Mouse (Mus musculus) forebrain, embryonic 11.5 days (tissue): ENCODE results near the gene Ofcc1. TPM values are rescaled to one million over a fixed set of nuclear protein-coding genes. Genes with fewer than 3 reads are reported as not detected.

Experiments
- ATAC-seq: fragments of 200-750 bp; cut with Nextera tagmentation; replicated peaks from 2 replicates; pipeline ENCODE4 v1.8.0; 2017; ENCODE audit warnings: moderate TSS enrichment; ENCODE audit not compliant: low FRiP score
- DNase-seq: peaks from one replicate; pipeline ENCODE4 v3.0.0-alpha.2; 2017; ENCODE audit warnings: low spot score
- H3K27ac ChIP-seq: fragments of 300-500 bp; sonication (generic); 2 replicates; pipeline ENCODE4 v1.5.1; 2014; ENCODE audit warnings: low read depth, low read length
- H3K27me3 ChIP-seq: fragments of 300-500 bp; sonication (generic); 2 replicates; pipeline ENCODE4 v1.6.1; 2014; ENCODE audit warnings: mild to moderate bottlenecking, low read length, mixed read lengths; ENCODE audit not compliant: control insufficient read depth, insufficient read depth
- H3K36me3 ChIP-seq: fragments of 300-500 bp; sonication (generic); 2 replicates; pipeline ENCODE4 v1.6.1; 2014; ENCODE audit warnings: mild to moderate bottlenecking, low read length, moderate library complexity, mixed read lengths; ENCODE audit not compliant: control insufficient read depth, insufficient read depth
- H3K4me1 ChIP-seq: fragments of 300-500 bp; sonication (generic); replicated peaks from 2 replicates; pipeline ENCODE4 v1.6.1; 2014; ENCODE audit warnings: low read length, mixed read lengths; ENCODE audit not compliant: control insufficient read depth, insufficient read depth
- H3K4me2 ChIP-seq: fragments of 300-500 bp; sonication (generic); 2 replicates; pipeline ENCODE4 v1.6.1; 2014; ENCODE audit warnings: low read depth, mild to moderate bottlenecking, low read length, moderate library complexity, mixed read lengths; ENCODE audit not compliant: severe bottlenecking
- H3K4me3 ChIP-seq: fragments of 300-500 bp; sonication (generic); 2 replicates; pipeline ENCODE4 v1.5.1; 2014; ENCODE audit warnings: low read depth, low read length
- H3K9ac ChIP-seq: fragments of 300-500 bp; sonication (generic); 2 replicates; pipeline ENCODE4 v1.6.1; 2014; ENCODE audit warnings: low read length
- H3K9me3 ChIP-seq: fragments of 300-500 bp; sonication (generic); 2 replicates; pipeline ENCODE4 v1.6.1; 2016; ENCODE audit warnings: low read length, mixed read lengths; ENCODE audit not compliant: control insufficient read depth
- WGBS: fragments of 180-500 bp; shearing (Covaris S2); extraction: QIAGEN DNeasy Blood & Tissue Kit; methylation state at CpG from one replicate; pipeline ENCODE4 v1.1.7; 2014; 5-methylcytosine and 5-hydroxymethylcytosine counted together
- polyA plus RNA-seq: library from polyadenylated mRNA; unstranded; fragments of >200 nt; fragmentation: Nextera tagmentation; extraction: Ambion mirVana; gene quantifications from 2 replicates; pipeline ENCODE4 v1.2.1, GENCODE M21; 2014

Ofcc1 gene
- not detected in 2 replicates for polyA plus RNA-seq

DNA sequence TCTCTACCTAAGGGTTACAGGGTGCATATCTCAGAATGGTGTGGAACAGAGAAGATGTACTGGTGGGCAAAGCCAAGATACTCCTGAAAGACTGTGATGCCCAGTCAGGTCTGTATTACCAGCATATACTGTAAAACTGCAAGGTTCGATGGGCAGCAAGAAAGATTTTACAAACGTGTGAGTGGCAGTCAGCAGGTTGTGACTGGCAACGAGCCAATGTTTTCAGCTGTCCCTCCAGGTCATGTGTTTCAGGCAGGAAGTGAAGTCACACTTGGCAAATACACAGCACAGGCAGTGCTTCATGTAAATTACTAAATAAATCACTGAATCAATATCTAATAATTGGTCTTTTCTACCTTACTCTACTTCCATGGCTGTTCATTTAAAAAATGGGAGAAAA is at the start of gene Ofcc1:
TSS of gene Ofcc1 (minus strand) at position 163 of the 400 bp plus-strand sequence.
- H3K27ac ChIP-seq: no peak within 1 kb of the TSS
- DNase-seq (no peak), ATAC-seq (no peak)
- H3K4me3 ChIP-seq: no peak within 1 kb of the TSS
- H3K4me1 ChIP-seq: no peaks in the 10 kb centered on the region
- H3K4me2 ChIP-seq: no peak within 1 kb of the TSS
- H3K9me3 ChIP-seq: no peaks in the 10 kb centered on the region
- 78% methylated on average over 3 of the region's 3 CpGs for WGBS
- no peaks in the 10 kb centered on the region for H3K27me3 ChIP-seq
- no peaks in the 10 kb centered on the region for H3K36me3 ChIP-seq
- no peak within 1 kb of the TSS for H3K9ac ChIP-seq

- Histone ChIP-seq H3K4me2 (no peak overlapping the region), H3K9ac (no peak overlapping the region), H3K4me1 (no peaks in the 10 kb centered on the region), H3K36me3 (no peaks in the 10 kb centered on the region), H3K9me3 (no peaks in the 10 kb centered on the region), H3K27me3 (no peaks in the 10 kb centered on the region), H3K4me3 (no peak overlapping the region), H3K27ac (no peak overlapping the region)
- DNase-seq (no peak), ATAC-seq (no peak)
- WGBS: 93% methylated on average over 8 of the region's 8 CpGs
These were observed 28.9 kb upstream of the Ofcc1 start for GRCm38 (mm10) chr13:40390120-40390519.

GRCm38 (mm10) chr13:40387446-40387845 is 26.2 kb upstream of the Ofcc1 start:
- ATAC-seq (no peak), DNase-seq (no peak)
- H3K36me3 ChIP-seq: no peaks in the 10 kb centered on the region
- H3K27ac ChIP-seq: no peak overlapping the region
- no peaks in the 10 kb centered on the region for H3K27me3 ChIP-seq
- H3K9ac ChIP-seq: no peak overlapping the region
- no peaks in the 10 kb centered on the region for H3K9me3 ChIP-seq
- no peaks in the 10 kb centered on the region for H3K4me1 ChIP-seq
- 46% methylated on average over 4 of the region's 4 CpGs for WGBS
- H3K4me3 ChIP-seq: no peak overlapping the region
- no peak overlapping the region for H3K4me2 ChIP-seq

DNA sequence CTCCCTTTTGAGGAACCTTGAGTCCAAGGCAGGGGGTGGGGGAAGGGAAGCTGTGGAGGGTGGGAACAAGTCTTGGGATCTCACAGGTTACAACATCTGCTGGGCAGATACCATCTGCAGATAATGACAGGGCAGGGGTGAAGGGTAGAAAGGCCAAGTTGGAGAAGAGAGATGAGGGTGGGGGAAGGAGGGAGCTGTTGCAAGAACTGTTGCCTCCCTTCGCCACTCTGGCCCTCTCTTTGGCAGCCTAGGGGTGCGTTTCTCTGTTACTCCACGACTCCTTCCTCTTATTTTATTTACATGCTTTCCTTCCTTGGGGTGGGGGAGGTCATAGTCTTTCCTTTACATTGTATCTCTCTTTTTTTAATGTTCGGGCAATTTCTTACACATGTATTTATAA is 23.7 kb upstream of the Ofcc1 start:
- ATAC-seq: no peak
- no peaks in the 10 kb centered on the region for H3K36me3 ChIP-seq
- DNase-seq: no peak
- no peak overlapping the region for H3K9ac ChIP-seq
- no peak overlapping the region for H3K27ac ChIP-seq
- 74% methylated on average over 4 of the region's 4 CpGs for WGBS
- H3K9me3 ChIP-seq: no peaks in the 10 kb centered on the region
- no peaks in the 10 kb centered on the region for H3K4me1 ChIP-seq
- no peak overlapping the region for H3K4me2 ChIP-seq
- no peak overlapping the region for H3K4me3 ChIP-seq
- H3K27me3 ChIP-seq: no peaks in the 10 kb centered on the region

GRCm38 (mm10) chr13:40376773-40377172 is 15.5 kb upstream of the Ofcc1 start:
- H3K9ac ChIP-seq: no peak overlapping the region
- no peaks in the 10 kb centered on the region for H3K9me3 ChIP-seq
- ATAC-seq (no peak), DNase-seq (no peak)
- no peak overlapping the region for H3K4me2 ChIP-seq
- H3K4me3 ChIP-seq: no peak overlapping the region
- H3K27me3 ChIP-seq: no peaks in the 10 kb centered on the region
- H3K36me3 ChIP-seq: no peaks in the 10 kb centered on the region
- WGBS: 85% methylated on average over 5 of the region's 5 CpGs
- no peak overlapping the region for H3K27ac ChIP-seq
- no peaks in the 10 kb centered on the region for H3K4me1 ChIP-seq

- WGBS: 87% methylated on average over 11 of the region's 11 CpGs
- no peak overlapping the region for H3K27ac ChIP-seq
- no peaks in the 10 kb centered on the region for H3K4me1 ChIP-seq
- no peaks in the 10 kb centered on the region for H3K36me3 ChIP-seq
- H3K27me3 ChIP-seq: no peaks in the 10 kb centered on the region
- H3K9ac ChIP-seq: no peak overlapping the region
- no peak overlapping the region for H3K4me2 ChIP-seq
- no peaks in the 10 kb centered on the region for H3K9me3 ChIP-seq
- no peak overlapping the region for H3K4me3 ChIP-seq
- DNase-seq (no peak), ATAC-seq (no peak)
These were observed 5.5 kb upstream of the Ofcc1 start for GRCm38 (mm10) chr13:40366762-40367161.

DNA sequence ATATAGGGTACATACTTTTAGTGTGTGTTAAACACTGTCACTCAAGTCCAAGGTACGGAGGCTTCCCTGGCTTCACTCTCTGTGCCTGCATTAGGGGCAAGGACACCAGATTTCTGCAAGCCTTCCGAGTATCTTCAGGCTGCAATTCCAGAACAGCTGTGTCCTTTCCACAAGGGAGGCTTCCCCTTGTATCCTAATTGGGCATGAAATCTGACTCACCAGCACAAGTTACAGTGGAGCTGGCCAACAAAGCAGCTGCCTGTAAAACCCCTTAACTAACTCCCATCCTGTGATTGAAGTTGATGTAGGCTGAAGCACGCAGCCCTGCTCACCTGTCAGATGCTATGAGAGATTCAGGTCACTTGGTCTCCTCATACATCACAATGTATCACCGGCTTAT is 3.6 kb upstream of the Ofcc1 start:
- Histone ChIP-seq H3K4me3 (no peak overlapping the region), H3K27me3 (no peaks in the 10 kb centered on the region), H3K4me1 (no peaks in the 10 kb centered on the region), H3K9ac (no peak overlapping the region), H3K27ac (no peak overlapping the region), H3K36me3 (no peaks in the 10 kb centered on the region), H3K9me3 (no peaks in the 10 kb centered on the region), H3K4me2 (no peak overlapping the region)
- 79% methylated on average over 4 of the region's 4 CpGs for WGBS
- DNase-seq (no peak), ATAC-seq (no peak)

- H3K4me2 ChIP-seq: no peak overlapping the region
- no peak overlapping the region for H3K4me3 ChIP-seq
- no peak overlapping the region for H3K9ac ChIP-seq
- H3K27ac ChIP-seq: no peak overlapping the region
- H3K27me3 ChIP-seq: no peaks in the 10 kb centered on the region
- no peaks in the 10 kb centered on the region for H3K9me3 ChIP-seq
- no peaks in the 10 kb centered on the region for H3K4me1 ChIP-seq
- 60% methylated on average over 4 of the region's 4 CpGs for WGBS
- DNase-seq (no peak), ATAC-seq (no peak)
- no peaks in the 10 kb centered on the region for H3K36me3 ChIP-seq
These were observed 558 bp downstream of the Ofcc1 start for GRCm38 (mm10) chr13:40360692-40361091.

DNA sequence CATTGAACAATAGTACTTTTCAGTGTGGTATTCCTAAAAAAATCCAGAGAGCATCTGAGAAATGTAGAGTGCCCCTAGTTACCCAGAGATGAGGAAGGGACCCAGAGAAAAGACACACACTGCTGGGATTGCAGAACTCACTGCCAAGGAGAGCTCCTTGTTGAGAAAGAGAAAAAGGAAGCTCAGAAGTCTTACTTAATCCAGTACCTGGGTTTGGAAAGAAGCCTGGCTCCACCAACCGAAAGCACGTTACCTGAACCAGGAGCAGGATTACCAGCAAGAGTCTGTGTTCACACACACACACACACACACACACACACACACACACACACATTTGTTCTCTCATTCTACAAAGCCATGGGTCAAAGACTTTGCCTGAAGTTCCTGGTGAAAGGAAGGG is 14.2 kb downstream of the Ofcc1 start:
- Histone ChIP-seq H3K27ac (no peak overlapping the region), H3K4me2 (no peak overlapping the region), H3K4me1 (no peaks in the 10 kb centered on the region), H3K27me3 (no peaks in the 10 kb centered on the region), H3K9me3 (no peaks in the 10 kb centered on the region), H3K36me3 (no peaks in the 10 kb centered on the region), H3K9ac (no peak overlapping the region), H3K4me3 (no peak overlapping the region)
- 90% methylated on average over 2 of the region's 2 CpGs for WGBS
- DNase-seq (no peak), ATAC-seq (no peak)
